Mouse (Mus musculus): ENCODE measurements at regions not wholly inside any gene's neighbourhood (a gene's known extent, or its start where the extent isn't known, plus 50 kb on each side); places are given as distances from the start of the nearest gene placed in this dataset.
"Not testable (repeated sequence)": the region's sequence is repeated elsewhere in the genome, so short reads cannot be mapped to it uniquely, and the experiment has no call there.

DNA sequence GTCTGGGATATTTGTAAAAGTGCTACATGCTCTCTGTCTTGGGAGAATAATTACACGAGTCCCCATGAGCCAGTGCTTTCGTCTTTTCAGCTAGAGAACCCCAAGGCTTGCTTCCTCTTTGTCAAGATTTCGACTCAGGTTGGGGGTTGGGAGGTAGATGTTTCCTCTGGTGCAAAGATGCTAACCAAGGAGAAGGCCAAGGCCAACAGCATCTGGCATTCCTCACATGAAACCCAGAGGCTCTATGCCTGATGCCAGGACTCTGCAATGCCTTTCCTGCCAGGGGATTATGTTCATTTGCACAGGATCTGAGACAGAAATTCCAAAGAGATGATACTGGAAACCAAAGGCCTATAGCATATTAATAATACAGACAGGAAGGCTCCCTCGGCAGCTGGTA, 198.2 kb upstream of the Six2 start:
- peak; percentile 36 to 67 for DNase-seq (ENCODE audit: inconsistent age in 2 of 2, low spot score in 1 of 2)

DNA sequence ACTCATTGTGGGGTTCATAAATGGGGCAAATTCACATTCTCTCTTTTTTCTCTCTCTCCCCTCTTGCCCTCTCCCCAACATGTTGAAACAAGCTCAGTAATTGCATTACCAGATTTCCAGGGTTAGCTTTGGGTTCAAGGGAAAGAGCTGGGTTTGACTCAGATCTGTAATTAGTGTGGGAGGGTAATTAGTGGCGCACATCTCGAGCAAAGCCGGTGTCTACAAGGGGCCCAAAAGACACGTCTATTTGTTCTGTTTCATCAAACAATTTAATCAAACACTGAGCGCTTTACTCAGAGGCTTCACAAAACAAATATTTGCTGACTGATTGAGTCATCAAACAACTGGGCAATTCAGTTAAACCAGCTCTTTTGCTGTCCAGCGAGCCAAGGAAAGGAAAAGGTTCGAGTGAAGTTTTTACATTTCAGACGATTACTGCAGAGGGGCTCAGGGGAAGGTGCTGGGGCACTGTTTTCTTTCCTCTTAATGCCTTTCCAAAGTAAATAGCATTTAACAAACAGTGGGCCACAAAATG, 193.6 kb upstream of the Six2 start:
- no peak for DNase-seq (ENCODE audit: inconsistent age in 2 of 2, low spot score in 1 of 2)

DNA sequence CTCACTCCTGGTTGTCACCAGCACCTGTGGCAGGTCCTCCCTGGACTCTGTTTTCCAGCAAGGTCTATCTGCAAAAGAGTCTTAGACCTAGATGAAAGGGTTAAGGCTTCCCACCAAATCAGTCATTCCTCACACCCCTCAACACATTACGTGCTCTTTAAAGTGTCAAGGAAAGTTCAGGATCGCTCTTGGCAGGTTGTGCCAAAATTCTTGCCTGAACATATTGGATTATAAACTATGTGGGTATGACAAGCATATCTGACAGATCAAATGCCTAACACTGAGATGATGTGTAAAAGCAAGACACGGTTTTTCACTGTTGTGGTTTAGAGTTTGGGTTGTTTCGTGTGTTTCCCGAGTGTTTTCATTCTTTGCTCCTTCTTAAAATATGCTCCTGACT, 193.0 kb upstream of the Six2 start:
- no peak for DNase-seq (ENCODE audit: inconsistent age in 2 of 2, low spot score in 1 of 2)

DNA sequence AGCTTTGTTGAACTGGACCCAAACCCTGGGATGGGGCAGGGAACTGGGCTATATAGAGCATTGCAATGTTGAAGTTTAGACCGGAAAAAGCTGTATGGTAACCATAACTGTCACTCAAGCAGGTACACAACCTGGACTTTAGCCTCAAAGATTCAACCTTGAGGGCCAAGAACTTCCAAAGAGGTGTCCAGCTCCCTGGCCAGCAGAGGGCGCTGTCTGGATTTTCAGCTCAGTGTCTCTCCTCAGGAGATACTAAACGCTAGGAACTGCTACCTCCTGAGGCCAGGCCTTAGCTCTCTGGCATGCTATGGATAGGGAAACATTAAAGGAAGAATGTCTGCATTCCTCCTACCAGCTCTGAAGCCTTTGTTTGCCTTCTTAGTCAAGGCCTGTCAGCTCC, 189.4 kb upstream of the Six2 start:
- DNase-seq (ENCODE audit: inconsistent age in 2 of 2, low spot score in 1 of 2), result peak; percentile 56 to 80

DNA sequence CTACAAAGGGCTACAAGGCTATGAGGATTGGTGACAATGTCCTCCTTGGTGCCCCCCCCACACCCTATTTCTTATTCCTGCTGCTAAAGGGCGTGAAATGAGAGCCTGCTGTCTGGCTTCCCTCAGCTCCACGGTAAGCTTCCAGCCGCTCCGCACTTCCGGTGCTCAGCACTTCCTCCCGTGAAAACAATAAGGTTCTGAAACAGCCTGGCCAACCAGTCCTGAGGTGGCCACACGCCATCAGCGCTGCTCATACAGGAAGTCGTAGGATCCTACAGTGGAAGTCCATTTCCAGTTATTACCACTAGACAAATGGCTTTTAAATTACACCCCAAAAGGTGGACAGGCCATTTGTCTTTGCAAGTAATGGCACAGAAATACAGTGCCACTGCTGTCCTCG, 188.8 kb upstream of the Six2 start:
- no peak for DNase-seq (ENCODE audit: inconsistent age in 2 of 2, low spot score in 1 of 2)

DNA sequence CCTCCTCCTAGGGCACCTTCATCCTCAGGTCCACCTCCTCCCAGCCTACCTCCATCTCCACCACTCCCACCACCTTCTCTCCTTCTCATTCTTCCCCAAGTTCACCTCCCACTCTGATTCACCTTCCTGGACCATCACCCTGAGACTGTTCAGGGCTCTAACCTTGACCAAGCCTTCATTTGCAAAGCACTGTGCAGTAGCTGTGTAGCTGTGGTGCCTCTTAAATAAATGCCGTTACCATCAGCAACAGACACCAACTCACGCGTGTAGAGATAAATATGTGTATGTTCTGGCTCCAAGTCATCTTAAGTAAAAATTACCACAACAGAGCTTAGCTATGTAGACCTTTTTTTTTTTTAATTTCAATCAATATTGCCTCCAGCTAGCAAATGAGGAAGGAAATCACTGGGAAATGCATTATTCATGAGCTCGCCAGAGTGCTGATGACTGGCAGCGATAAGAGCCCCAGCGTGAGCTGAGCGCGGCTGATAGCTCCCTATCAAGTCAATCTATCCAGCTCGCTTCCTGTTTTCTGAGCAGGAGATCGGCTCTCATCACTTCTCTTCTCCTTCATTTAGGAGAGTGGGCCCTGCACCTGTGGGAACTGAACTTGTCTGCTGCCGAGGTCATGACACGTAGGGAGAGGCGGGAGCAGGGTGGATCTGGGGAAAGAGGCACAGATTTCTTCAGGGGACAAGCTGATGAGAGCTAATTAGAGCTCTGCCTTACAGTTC, 185.9 kb upstream of the Six2 start:
- no peak for DNase-seq (ENCODE audit: inconsistent age in 2 of 2, low spot score in 1 of 2)

DNA sequence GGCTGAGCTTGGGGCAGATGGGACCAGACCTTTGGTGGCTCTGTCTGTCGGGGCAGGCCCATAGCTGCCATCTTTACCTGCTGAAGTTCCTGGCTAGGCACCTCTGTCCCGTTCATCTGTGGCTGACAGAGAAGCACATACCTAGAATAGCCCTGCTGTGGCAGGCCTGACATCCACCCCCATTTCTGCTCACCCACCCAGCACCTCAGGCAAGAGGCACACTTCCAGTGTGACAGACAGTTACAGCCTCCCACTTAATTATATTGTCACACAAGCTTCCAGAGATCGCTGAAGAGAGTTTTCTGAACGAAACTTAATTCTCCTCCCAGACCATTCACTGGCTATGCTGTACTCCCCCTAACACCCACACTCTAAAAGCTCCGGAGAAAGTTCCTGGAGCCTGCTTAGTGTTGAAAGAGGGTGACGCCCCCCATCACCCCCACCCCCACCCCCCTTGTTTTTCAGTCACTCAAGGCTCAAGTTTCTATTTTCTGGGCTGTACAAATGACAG, 184.9 kb upstream of the Six2 start:
- DNase-seq (ENCODE audit: inconsistent age in 2 of 2, low spot score in 1 of 2), result no peak

DNA sequence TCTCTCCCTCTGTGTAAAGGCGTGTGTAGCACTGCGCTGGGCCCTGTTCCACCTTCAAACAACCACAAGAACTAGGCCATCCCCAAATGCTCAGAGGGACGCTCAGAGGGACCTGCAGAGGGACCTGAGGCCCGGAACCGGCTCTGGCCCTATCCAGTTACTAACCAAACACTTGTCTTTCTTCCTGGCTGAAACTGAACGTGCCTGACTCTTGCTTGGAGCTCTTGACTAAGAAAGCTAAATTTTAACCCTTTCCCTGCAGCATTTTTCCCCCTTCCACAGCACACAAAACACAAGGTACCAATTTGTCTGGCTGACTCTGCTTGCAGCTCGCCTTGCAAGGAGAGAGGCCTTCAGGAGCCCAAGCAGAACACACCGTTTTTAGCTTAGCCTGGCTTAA, 182.3 kb upstream of the Six2 start:
- no peak for DNase-seq (ENCODE audit: inconsistent age in 2 of 2, low spot score in 1 of 2)

DNA sequence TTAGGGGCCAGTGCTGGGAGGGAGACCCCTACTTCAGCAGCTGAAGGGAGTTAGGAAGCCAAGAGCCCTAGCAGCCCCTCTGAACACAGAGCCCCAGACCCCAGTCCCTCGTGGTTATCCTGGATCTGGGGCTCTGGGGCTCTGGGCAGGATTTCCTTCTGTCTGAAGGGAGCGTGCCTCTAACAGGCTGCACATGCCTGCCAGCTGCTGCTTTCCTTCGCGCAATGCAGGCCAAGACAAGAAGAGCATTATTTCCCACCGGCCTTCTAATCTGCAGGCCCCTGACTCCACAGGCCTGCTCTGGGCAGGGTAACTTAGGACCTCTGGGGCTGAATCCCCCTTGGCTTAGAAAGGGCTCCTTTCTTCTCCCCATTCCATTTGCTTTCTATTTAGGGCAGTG, 181.1 kb upstream of the Six2 start:
- no peak for DNase-seq (ENCODE audit: inconsistent age in 2 of 2, low spot score in 1 of 2)

DNA sequence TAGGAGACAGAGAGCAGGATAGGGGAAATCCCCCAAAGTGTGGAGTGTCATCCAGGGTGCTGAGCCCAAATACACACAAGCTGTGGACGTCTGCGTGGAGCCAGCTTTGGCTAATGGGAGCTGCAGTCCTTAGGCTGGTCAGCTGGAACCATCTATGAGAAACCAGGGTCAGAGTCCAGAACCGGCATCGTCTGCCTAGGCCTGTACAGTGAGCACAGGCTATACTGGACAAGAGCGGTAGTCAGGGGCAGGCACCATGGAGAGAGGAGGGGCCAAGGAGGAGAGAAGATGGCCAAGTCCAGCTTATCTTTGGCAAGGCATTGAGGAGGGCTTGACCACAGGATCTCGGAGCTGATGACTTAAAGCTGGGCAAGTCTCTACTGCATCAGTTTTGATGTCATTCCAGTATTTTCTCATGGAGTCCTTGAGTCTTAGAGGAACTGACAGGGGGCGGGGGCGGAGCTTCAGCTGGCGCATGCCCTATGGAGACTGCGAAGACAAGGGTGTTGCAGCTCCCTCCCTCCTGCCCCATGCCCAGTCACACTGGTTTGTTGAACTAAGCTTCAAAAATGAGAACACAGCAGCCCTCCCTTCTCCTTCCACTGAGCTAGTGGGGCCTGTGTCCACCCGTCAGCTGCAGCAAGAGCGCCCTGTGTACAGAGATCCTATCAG, 180.0 kb upstream of the Six2 start:
- peak in 1 of 2 experiments; percentile 58 for DNase-seq (ENCODE audit: inconsistent age in 2 of 2, low spot score in 1 of 2)

DNA sequence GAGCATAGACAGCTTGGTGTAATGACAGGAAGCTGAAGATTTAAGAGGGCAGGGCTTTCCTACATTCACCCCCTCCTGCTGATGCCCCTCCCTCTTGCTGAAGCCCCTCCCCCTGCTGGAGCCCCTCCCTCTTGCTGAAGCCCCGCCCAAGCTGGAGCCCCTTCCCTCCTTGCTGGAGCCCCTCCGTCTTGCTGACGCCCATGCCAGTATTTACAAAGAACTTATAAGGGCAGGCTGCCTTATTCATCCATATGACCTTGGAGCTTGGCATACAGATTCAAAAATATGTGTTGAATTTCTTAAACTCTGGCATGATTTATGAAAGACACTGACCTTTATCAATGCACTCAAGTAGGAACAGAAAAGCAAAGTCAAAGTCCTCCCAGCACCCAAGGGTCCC, 178.5 kb upstream of the Six2 start:
- peak; percentile 42 to 86 for DNase-seq (ENCODE audit: inconsistent age in 2 of 2, low spot score in 1 of 2)

DNA sequence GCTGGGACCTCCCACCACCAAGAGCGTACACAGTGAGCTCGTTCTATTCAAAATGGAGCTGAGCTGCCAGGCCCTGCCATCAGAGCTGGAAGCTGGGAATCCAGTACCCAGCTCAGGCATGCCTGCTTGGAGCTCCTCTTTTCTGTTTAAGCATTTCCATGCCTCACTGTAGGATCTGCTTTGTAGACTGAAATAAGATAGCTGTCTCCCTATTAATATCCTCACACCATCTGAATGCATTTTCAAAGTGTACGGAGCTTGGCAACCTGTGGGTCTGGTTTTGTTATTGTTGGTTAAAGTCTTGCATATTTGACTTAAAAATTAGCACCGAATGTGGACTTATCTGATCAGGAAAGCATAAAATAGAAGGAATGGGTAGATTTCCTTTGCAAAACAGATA, 177.9 kb upstream of the Six2 start:
- DNase-seq (ENCODE audit: inconsistent age in 2 of 2, low spot score in 1 of 2), result no peak

DNA sequence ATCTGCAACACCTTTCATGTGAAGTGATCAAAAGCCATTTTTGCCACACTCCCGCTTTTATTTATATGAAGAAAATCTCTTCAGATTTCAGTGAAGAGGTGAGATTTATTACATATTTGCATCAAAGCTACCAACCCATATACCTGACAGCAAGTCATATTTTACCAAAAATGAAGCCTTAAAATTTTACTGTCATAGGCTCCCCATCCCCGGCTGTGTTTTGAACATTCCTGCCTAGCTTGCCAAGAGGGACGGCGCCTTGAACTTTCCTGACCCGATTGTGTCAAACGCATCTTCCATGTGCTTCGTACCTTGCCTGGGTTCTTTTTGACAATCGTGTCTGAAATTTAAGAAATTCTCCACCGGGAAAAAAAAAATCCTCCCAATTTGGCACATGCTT, 173.3 kb upstream of the Six2 start:
- peak; percentile 66 to 87 for DNase-seq (ENCODE audit: inconsistent age in 2 of 2, low spot score in 1 of 2)

DNA sequence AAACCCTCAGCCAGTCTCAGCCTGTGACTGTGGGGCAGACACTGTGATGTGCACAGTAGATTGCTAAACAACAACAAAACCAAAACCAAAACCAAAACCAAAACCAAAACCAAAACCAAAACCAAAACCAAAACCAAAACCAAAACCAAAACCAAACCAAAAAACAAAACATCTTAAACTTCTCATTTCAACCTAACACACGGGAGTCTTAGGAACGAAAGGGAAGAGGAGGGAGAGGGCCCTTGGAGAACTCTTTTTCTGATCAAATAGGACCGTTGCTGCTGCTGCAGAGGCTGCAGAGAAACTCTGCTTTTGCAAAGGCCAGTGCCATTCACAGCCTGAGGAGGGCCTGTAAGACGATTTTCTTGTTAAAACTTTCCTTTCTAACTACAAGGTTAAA, 172.7 kb upstream of the Six2 start:
- DNase-seq (ENCODE audit: inconsistent age in 2 of 2, low spot score in 1 of 2), result no peak

DNA sequence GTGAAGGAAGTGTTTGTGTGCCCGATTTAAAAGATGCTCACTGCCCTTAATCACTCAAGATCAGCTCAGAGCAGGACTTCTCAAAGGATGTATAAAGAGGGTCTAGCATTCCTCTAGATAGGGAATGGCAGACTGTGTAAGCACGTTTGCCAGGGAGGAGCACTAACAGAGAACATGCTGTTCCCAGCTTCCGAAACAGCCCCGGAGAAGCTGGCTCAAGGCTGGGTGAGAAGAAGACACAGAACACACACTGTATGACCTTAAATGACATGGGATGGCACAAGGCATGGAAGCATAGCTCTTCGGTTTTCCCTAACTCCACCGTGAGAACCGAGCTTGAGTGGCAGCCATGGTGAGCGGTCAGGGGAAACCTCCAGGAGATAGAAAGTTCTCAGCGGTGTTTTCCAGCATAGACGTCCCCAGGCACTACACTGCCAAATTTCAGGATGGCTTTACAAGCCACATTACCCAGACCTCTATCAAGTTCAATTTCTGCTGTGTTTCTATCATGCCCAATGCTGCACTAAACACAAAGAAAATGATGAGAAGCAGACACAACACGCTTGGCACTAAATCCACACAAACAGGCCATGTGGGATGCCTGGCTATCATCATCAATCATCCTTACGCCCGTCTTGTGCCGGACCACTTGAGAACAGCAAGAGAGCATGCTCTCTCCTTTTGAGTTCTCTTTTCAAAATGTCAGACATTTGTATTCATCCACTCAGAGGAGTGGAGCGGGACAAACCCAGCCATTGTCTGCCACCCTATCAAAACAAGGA, 172.0 kb upstream of the Six2 start:
- DNase-seq (ENCODE audit: inconsistent age in 2 of 2, low spot score in 1 of 2), result no peak

DNA sequence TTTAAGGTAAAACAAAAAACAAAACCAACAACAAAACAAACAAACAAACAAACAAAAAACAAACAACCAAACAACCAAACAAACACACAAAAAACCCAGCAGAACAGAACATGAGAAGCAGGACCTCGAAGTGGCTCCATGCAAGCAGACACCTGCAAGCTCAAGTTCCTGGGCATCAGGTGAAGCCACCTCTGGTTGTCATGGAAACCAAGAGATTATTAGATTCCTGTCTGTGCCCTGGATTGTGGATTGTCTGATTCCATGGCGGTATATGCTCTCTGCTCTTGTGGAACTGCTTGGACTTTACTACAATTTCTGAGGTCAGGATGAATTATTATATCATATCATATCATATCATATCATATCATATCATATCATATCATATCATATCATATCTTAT, 170.4 kb upstream of the Six2 start:
- DNase-seq (ENCODE audit: inconsistent age in 2 of 2, low spot score in 1 of 2), result no peak

DNA sequence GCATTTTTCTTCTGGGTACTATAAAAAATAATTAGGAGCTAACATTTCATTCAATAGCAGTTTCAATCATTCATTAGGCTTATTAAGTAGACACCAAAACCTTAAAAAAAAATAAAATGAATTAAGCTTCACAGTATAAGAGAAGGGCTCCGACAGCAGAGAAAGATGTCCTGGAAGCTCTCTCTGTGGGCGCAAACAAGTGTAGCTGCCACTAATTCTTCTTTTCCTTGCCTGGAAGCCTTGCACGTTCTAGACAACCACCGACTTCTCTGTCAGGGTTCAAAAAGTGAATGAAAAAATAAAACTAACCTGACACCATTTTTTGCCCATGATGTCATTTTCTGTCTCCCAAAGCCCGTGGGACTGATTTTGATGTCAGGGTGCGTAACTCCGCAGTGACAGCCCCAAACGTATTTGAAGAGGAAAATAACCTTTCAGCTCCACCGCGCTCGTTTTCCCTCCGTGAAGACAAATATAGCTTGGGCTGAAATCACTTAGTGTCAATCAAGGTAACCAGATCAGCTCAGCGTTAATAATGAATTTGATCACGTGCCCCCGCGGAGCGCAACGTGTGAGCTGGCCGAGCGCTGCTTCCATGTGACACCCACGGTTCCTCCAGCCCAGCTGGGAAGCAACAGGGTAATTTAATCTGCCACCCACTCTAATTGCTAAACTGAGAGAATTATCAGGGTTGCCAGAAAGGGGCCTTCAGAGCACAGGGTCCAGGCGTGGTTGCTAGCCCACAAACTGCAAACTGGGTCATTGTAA, 169.8 kb upstream of the Six2 start:
- peak in 1 of 2 experiments; percentile 59 for DNase-seq (ENCODE audit: inconsistent age in 2 of 2, low spot score in 1 of 2)

DNA sequence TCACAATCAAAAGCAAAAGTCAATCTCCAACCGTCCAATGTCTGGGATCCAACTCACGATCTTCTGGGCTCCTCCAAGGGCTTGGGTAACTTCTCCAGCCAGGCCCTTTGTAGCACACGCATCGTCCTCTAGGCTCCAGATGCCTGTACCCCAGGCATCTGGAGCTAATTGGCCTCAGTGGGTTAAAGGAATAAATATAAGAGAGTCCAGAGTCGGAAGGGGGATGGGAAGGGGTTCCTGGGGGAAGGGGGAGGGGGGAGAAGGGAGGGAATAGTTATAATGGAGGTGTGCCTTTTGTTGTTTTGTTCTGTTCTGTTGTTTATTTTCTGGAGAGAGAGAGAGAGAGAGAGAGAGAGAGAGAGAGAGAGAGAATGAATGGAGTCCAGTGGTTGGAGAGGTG, 168.8 kb upstream of the Six2 start:
- not testable (repeated sequence) for DNase-seq (ENCODE audit: inconsistent age in 2 of 2, low spot score in 1 of 2)

DNA sequence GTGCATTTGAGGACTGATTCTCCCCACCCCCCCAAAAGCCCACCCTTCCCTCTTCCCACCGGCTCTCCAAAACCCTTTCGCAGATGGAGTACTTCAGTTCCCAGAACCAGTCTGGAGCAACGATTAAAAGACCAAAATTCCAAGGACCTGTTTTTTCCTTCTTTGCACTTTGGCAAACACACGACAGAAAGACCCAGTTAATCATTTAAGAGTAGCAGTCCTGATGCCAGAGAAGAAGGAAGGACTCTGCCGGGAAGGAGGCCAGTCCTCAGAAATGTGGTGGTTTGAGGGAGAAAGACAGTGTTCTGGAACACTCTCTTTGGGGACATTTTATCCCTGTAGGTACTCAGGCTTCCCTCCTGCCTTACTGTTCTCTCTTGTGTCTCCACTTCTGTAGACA, 165.1 kb upstream of the Six2 start:
- no peak for DNase-seq (ENCODE audit: inconsistent age in 2 of 2, low spot score in 1 of 2)

DNA sequence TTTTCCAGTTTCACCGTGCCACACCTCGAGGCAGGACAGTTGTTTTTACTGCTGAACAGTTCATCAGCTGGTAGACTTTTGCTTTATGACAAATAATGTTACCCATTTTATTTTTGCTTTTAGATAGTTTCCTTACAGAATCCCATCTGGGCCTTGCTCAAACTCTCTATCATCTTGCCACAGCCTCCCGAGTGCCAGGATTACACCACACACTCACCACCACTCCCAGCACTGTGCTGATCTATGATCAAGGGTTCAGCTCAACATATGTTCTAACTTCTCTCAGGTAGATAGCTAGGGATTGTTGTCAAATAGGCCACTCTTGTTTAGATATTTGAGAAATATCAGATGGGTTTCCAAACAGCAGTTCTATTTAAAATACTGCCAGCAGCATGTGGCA, 160.5 kb upstream of the Six2 start:
- DNase-seq (ENCODE audit: inconsistent age in 2 of 2, low spot score in 1 of 2), result no peak

DNA sequence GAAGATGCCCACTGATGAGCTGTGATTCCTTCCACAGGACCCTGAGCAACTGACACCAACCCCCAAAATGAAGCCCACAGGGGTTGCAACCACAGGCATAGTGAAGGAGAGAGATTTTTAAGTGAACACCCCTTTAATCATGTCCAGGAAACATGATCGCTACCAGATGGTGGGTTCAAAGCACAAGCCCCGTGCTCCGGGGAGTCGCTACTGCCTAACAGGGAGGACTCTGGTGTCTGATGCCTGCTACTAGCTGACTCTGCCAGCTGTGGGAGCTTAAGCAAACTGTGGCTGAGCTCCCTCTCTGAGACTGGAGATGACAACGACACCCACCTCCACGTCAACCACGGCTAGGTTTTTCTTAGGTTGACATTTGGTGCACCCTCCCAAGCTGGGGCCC, 159.7 kb upstream of the Six2 start:
- DNase-seq (ENCODE audit: inconsistent age in 2 of 2, low spot score in 1 of 2), result no peak
